Mouse (Mus musculus) kidney, postnatal 36 days (tissue): ENCODE measurements around the gene Zglp1.

Experiments
- DNase-seq, 2 experiments: peaks; one replicate each; pipeline ENCODE4 v3.0.0; 2021 to 2022; ENCODE audit warnings: mixed read lengths in 2 of 2

Zglp1 gene

GRCm38 (mm10) chr9:21022726-21023125 is 44.2 kb downstream of the Zglp1 start:
- no peak for DNase-seq

- DNase-seq: no peak
Observed at GRCm38 (mm10) chr9:21022288-21022687, 44.6 kb downstream of the Zglp1 start.

GRCm38 (mm10) chr9:21021363-21021762 is 45.5 kb downstream of the Zglp1 start:
- no peak for DNase-seq

- no peak for DNase-seq
Observed at GRCm38 (mm10) chr9:21018600-21018999, 48.3 kb downstream of the Zglp1 start.

GRCm38 (mm10) chr9:21017177-21017575 is 49.7 kb downstream of the Zglp1 start:
- no peak for DNase-seq

- DNase-seq: peak in 1 of 2 experiments; percentile 52
Observed at GRCm38 (mm10) chr9:21016331-21017176, 50.3 kb downstream of the Zglp1 start.

GRCm38 (mm10) chr9:21015571-21016130 is 51.2 kb downstream of the Zglp1 start, which contains the start of gene Icam1:
Icam1 (plus strand) TSS chr9:21015985.
- peak; percentile 90 to 93 for DNase-seq

- DNase-seq: peak; percentile 71 to 79
Observed at GRCm38 (mm10) chr9:21014691-21015570, 52.0 kb downstream of the Zglp1 start.
